Mouse (Mus musculus): ENCODE data around the gene Tuba1a. TPM values are rescaled to one million over a fixed set of nuclear protein-coding genes. Genes with fewer than 3 reads are reported as not detected.
"Not testable (repeated sequence)": the region's sequence is repeated elsewhere in the genome, so short reads cannot be mapped to it uniquely, and the experiment has no call there.

The Tuba1a gene
- polyA plus RNA-seq, 1 experiment from 2014 or later, result 10,701 TPM

DNA sequence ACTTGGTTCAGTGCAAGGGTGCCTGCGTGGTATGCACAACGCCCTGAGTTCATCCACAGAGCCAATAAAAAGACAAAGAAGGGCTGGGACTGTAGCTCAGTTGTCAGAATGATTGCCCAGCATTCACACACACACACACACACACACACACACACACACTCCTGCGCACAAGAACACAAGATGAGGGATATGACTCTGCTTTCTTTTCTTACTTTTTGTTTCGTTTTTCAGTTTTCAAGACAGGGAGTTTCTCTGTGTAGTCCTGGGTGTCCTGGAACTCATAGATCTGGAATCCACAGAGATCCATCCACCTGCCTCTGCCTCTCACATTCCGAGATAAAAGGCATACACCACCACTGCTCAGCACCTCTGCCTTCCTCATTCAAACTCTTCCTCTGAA is 25.9 kb downstream of the Tuba1a start:
- ATAC-seq (ENCODE audit: low FRiP score, low read depth), result no peak
- Histone ChIP-seq H3K4me1 (peaks cover 6% of the 10 kb centered on the region; the same call in 1 of the 2 replicates), H3K4me3 (no peak overlapping the region), H3K4me2 (replicated peaks) (no peak overlapping the region), H3K9ac (no peak overlapping the region), H3K9me3 (no peaks in the 10 kb centered on the region), H3K27ac (no peak overlapping the region), H3K27me3 (replicated peaks) (no peaks in the 10 kb centered on the region), H3K36me3 (peaks cover 8% of the 10 kb centered on the region; the same call in 1 of the 2 replicates)
- 73% methylated on average over 5 of the region's 5 CpGs for WGBS

DNA sequence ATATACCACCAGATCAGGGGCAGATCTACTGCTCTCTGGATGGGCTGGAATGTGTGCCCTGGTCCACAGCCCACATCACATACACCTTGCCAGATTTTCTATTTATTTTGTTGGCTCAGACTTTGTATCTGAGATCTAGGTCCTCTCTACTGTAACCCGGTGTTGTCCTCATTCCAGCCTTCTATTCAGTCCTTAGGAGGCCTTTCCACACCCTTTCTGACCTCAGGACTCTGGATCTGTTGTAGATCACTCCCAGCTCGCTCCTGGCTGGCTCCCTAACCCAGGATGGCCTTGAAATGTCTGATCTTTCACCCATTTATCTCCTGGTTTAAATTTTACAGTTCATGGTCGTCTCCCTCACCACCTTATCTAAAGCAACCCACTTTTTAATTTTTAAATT is 28.8 kb downstream of the Tuba1a start:
- Histone ChIP-seq H3K27me3 (replicated peaks) (no peaks in the 10 kb centered on the region), H3K4me3 (no peak overlapping the region), H3K36me3 (no peaks in the 10 kb centered on the region), H3K27ac (no peak overlapping the region), H3K9me3 (no peaks in the 10 kb centered on the region), H3K4me1 (no peaks in the 10 kb centered on the region), H3K9ac (no peak overlapping the region), H3K4me2 (replicated peaks) (no peak overlapping the region)
- WGBS, result 77% methylated on average over 3 of the region's 3 CpGs
- no peak for ATAC-seq (ENCODE audit: low FRiP score, low read depth)

DNA sequence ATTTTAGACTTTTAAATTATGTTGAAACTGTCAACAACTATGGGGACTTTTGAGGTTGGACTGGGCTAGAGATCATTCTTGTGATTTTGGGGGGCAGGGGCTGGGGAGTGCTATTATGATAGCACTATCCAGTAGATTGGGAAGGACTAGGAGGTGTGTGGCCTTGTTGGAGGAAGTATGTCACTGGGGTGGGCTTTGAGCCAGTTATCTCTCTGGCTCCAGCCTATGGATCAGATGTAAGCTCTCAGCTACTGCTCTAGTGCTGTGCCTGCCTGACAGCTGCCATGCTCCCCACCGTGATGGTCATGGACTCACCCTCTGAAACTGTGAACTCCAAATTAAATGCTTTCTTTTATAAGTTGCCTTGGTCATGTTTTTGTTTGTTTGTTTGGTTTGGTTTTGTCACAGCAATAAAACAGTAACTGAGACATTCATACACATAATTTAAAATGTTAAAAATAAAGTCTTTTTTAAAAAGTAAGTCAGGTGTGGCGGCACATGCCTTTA is 30.4 kb downstream of the Tuba1a start:
- Histone ChIP-seq H3K9me3 (no peaks in the 10 kb centered on the region), H3K36me3 (no peaks in the 10 kb centered on the region), H3K4me3 (no peak overlapping the region), H3K4me1 (peaks cover 5% of the 10 kb centered on the region; the same call in 1 of the 2 replicates), H3K27ac (no peak overlapping the region), H3K9ac (no peak overlapping the region), H3K27me3 (replicated peaks) (no peaks in the 10 kb centered on the region), H3K4me2 (replicated peaks) (no peak overlapping the region)
- WGBS, result 91% methylated on average over 2 of the region's 2 CpGs
- ATAC-seq (ENCODE audit: low FRiP score, low read depth), result no peak

DNA sequence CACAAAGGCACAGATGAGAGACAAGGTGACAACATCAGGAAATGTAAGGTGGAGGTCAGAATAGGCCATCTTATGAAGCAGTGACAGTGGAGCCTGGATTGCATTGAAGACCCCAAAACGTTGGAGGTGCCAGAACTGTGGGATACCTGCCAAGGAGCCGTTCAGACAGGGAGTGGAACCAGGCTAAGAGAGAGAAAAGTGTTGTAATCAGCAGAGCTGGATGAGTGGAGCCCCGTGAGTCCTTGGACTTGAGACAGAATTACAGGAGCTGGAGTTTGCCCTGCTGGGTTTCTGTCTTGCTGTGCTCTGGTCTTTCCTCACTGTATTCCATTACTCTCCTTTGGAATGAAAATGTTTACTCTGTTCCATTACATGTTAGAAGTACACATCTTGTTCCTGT is 30.9 kb downstream of the Tuba1a start:
- H3K27me3 ChIP-seq (replicated peaks), result no peaks in the 10 kb centered on the region
- no peak for ATAC-seq (ENCODE audit: low FRiP score, low read depth)
- H3K4me3 ChIP-seq, result no peak overlapping the region
- no peak overlapping the region for H3K27ac ChIP-seq
- no peak overlapping the region for H3K9ac ChIP-seq
- H3K36me3 ChIP-seq, result no peaks in the 10 kb centered on the region
- no peak overlapping the region for H3K4me2 ChIP-seq (replicated peaks)
- 64% methylated on average over 3 of the region's 3 CpGs for WGBS
- H3K9me3 ChIP-seq, result no peaks in the 10 kb centered on the region
- peaks cover 5% of the 10 kb centered on the region; the same call in 1 of the 2 replicates for H3K4me1 ChIP-seq

DNA sequence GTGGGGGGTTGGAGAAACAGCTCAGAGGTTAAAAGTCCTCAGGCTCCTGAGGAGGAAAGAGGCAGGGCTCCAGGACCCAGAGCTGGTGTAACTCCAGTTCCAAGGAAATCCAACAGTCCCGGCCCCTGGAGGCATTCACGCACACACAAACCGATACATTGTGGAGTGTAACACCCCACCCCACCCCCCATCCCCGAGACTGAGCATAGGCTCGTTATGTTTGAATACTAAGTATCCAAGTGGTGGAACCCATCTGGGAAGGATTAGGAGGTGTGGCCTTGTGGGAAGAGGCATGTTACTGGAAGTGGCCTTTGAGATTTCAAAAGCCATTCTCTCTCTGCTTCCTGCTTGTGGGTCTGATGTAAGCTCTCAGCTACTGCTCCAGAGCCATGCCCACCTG is 32.0 kb downstream of the Tuba1a start:
- H3K4me2 ChIP-seq (replicated peaks), result no peak overlapping the region
- peaks cover 9% of the 10 kb centered on the region for H3K4me1 ChIP-seq
- WGBS, result 87% methylated on average over 5 of the region's 5 CpGs
- ATAC-seq (ENCODE audit: low FRiP score, low read depth), result no peak
- H3K4me3 ChIP-seq, result no peak overlapping the region
- H3K9ac ChIP-seq, result no peak overlapping the region
- no peaks in the 10 kb centered on the region for H3K27me3 ChIP-seq (replicated peaks)
- H3K9me3 ChIP-seq, result no peaks in the 10 kb centered on the region
- H3K27ac ChIP-seq, result no peak overlapping the region
- no peaks in the 10 kb centered on the region for H3K36me3 ChIP-seq

DNA sequence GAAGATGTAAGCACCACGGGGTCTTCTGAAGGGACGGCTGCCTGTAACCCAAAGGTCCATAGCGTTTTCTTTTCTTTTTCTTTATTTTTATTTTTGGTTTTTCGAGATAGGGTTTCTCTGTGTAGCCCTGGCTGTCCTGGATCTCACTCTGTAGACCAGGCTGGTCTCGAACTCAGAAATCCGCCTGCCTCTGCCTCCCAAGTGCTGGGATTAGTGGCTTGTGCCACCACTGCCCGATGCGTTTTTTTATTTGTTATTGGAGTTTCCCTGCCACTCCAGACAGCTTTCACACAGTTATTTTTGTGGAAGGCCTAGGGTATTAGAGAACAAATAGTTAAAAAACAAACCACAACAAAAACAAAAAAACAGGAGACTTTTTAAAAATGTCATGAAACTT is 35.0 kb downstream of the Tuba1a start:
- H3K27me3 ChIP-seq (replicated peaks); ATAC-seq (ENCODE audit: low FRiP score, low read depth); H3K9me3 ChIP-seq: not testable (repeated sequence)
- peak overlapping the region; percentile 88 for H3K4me3 ChIP-seq
- 27% methylated on average over 8 of the region's 8 CpGs for WGBS
- H3K4me1 ChIP-seq, result peaks cover 26% of the 10 kb centered on the region
- H3K27ac ChIP-seq, result peak overlapping the region; percentile 37; the same call in 1 of the 2 replicates
- H3K4me2 ChIP-seq (replicated peaks), result peak overlapping the region; percentile 83
- H3K9ac ChIP-seq, result peak overlapping the region; percentile 45; the same call in 1 of the 2 replicates
- peaks cover 15% of the 10 kb centered on the region for H3K36me3 ChIP-seq

DNA sequence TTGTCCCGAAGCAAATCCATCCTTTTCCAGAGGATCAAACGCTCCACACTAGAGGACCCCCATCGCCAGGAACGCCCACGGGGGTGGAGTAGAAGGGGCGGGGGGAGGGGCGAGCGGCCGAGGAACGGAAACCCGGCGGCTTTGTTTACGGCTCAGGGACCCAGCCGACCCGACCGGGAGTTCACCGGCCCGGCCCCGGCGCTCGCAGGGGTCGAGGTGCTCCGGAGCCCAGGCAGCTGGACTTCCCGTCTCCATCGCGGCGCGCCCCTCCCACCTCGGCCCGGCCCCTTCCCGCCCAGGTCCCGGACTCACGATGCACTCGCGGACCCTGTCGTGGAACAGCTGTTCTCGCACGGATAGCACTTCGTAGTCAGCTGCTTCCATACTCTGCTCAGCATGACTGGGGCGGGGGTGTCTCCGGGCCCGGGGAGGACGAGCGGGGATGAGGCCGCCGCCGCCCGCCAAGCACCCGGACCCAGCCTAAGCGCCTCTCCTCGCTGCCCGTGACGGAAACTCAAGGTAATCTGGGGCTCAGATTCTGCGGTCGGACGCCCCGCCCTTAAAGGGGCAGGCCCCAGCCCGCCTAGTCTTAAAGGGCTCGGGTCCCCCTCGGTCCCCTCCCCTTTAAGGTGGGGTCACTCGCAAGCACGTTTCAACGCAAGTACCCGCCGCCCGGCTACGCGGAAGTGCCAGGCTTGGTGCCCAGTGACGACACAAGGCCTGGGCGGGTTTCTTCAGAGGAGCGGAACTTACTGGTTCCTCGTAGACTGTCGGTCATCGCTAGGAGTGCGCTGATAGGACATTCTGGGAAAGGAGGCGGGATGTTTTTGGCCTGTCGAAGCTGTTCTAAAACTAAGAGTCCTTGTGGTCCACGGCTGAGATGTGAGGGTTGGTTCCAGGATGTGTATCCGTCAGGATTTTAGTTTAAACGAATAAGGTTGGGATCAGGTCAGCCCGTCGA is 35.7 kb downstream of the Tuba1a start, which contains the start of gene Lmbr1l:
Gene Lmbr1l (minus strand): TSS at position 694 of the 961 bp plus-strand sequence.
- ATAC-seq (ENCODE audit: low FRiP score, low read depth), result peak; percentile 98
- Histone ChIP-seq H3K27me3 (replicated peaks) (no peaks in the 10 kb centered on the region), H3K36me3 (peaks cover 22% of the 10 kb centered on the region), H3K27ac (peak within 1 kb of the TSS; percentile 89), H3K4me2 (replicated peaks) (peak within 1 kb of the TSS; percentile 83), H3K4me1 (peaks cover 26% of the 10 kb centered on the region), H3K4me3 (peak within 1 kb of the TSS; percentile 88), H3K9me3 (no peaks in the 10 kb centered on the region), H3K9ac (peak within 1 kb of the TSS; percentile 90)
- WGBS, result under 1% methylated on average over 82 of the region's 82 CpGs

DNA sequence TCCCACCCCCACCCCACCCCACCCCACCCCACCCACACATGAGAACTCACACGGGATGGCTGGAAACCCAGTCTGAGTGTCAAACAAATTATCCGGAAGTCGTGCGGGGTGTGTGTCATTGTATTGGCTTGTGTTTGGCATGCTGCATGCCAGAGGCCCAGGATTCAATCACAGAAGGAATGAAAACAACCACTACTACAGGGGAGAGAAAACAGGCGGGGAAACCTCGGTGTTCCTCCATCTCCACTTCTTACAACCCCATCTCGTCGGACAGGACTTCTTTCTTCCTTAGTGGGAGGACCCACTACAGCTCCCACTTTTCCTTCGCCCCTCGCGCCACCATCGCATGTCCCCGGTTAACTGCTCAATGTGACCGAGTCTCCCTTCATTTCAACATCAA is 36.4 kb downstream of the Tuba1a start:
- Histone ChIP-seq H3K4me2 (replicated peaks) (peak overlapping the region; percentile 83), H3K4me1 (peaks cover 26% of the 10 kb centered on the region), H3K9me3 (no peaks in the 10 kb centered on the region), H3K9ac (peak overlapping the region; percentile 90), H3K27ac (0 out of 2 replicates have a peak overlapping the region, but pooled peaks have one; percentile 89), H3K27me3 (replicated peaks) (no peaks in the 10 kb centered on the region), H3K36me3 (peaks cover 29% of the 10 kb centered on the region), H3K4me3 (peak overlapping the region; percentile 88)
- no peak for ATAC-seq (ENCODE audit: low FRiP score, low read depth)
- 0% methylated on average over 14 of the region's 14 CpGs for WGBS

DNA sequence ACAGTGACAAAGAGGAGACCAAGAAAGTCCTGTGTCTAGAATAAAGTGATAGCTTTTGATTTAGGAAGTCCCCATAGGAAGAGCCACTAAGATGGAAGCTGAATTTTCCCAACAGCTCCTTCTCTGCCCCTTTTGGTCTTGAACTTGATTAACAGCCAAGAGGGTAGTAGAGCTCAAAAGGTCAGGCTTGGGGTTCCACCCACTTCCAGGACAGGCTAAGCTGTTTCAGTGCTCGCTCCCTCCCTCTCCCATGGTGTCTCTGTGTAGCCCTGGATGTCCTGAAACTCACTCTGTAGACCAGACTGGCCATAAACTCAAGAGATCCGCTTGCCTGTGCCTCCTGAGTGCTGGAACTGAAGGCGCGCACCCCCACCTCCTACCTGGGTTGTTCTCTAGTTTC is 37.5 kb downstream of the Tuba1a start:
- Histone ChIP-seq H3K9ac (peak overlapping the region; percentile 90; the same call in 1 of the 2 replicates), H3K27me3 (replicated peaks) (no peaks in the 10 kb centered on the region), H3K36me3 (peaks cover 40% of the 10 kb centered on the region), H3K9me3 (no peaks in the 10 kb centered on the region), H3K4me1 (peaks cover 26% of the 10 kb centered on the region), H3K27ac (no peak overlapping the region), H3K4me2 (replicated peaks) (peak overlapping the region; percentile 83), H3K4me3 (peak overlapping the region; percentile 88; the same call in 1 of the 2 replicates)
- 90% methylated on average over 4 of the region's 4 CpGs for WGBS
- ATAC-seq (ENCODE audit: low FRiP score, low read depth), result no peak

DNA sequence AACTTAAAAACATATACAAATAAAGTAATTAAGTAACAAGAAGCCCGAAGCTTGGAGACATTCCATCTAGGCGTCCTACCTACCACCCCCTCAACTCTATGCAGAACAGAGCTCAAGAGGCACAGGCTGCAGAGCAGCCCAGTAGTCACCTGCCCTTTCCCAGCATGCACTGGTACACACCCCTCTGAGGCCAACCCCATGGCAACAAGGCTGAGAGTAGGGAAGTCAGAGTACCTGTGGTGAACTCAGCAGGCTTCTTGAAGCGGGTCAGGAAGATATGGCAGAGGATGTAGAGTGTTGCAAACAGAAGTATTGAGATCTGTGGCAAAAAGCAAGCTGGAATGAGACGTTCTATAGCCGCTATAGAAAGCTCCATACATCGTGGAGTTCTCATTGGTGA is 38.6 kb downstream of the Tuba1a start:
- Histone ChIP-seq H3K4me3 (no peak overlapping the region), H3K4me2 (replicated peaks) (0 out of 2 replicates have a peak overlapping the region, but pooled peaks have one; percentile 3), H3K4me1 (peaks cover 26% of the 10 kb centered on the region), H3K9ac (no peak overlapping the region), H3K9me3 (no peaks in the 10 kb centered on the region), H3K27ac (no peak overlapping the region), H3K27me3 (replicated peaks) (no peaks in the 10 kb centered on the region), H3K36me3 (peaks cover 51% of the 10 kb centered on the region)
- WGBS, result 90% methylated on average over 6 of the region's 6 CpGs
- ATAC-seq (ENCODE audit: low FRiP score, low read depth), result no peak

DNA sequence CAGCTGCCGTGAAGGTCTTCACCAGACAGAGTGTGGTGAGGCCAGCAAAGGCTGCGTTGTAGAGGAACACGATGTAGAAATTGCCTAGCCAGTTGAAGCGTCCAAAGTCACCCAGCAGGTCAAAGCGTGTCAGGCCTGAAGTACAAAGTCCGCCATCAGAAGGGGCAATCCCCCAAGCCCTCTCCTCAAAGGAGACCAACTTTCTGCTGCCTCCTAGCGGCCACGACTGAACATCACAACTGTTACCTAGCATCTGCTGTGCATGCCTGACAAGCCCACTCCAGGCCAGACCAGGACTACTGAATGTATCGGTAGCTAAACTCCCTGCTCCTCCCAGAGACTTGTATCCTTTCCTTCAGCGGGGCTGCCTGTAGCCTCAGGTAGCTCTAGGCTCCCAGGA is 48.8 kb downstream of the Tuba1a start:
- no peak overlapping the region for H3K4me3 ChIP-seq
- 25% methylated on average over 10 of the region's 10 CpGs for WGBS
- H3K27ac ChIP-seq, result no peak overlapping the region
- peaks cover 10% of the 10 kb centered on the region for H3K27me3 ChIP-seq (replicated peaks)
- no peaks in the 10 kb centered on the region for H3K4me1 ChIP-seq
- peaks cover 64% of the 10 kb centered on the region for H3K36me3 ChIP-seq
- H3K4me2 ChIP-seq (replicated peaks), result no peak overlapping the region
- H3K9me3 ChIP-seq, result no peaks in the 10 kb centered on the region
- no peak overlapping the region for H3K9ac ChIP-seq
- ATAC-seq (ENCODE audit: low FRiP score, low read depth), result no peak

DNA sequence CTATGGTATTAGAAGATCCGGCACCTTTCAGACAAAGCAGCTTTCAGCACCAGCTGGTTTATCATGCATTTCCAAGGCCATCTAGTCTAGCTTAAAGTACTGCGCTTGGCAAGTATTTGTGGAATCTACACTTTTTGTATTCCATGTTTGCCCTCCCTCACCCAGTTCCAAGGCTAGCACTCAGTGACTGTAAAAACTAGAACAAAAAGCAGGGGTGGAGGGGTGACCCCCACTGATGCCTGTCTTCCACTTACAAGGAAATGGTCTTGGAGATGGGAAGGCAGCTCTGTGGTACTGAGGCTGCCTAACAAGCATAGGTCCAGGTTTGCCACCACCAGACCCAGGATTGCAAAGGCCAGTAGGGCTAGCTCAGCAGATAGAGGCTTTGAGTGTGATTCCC is 50.9 kb downstream of the Tuba1a start:
- H3K27me3 ChIP-seq (replicated peaks), result peaks cover 31% of the 10 kb centered on the region
- H3K4me2 ChIP-seq (replicated peaks), result no peak overlapping the region
- no peak overlapping the region for H3K27ac ChIP-seq
- no peak for ATAC-seq (ENCODE audit: low FRiP score, low read depth)
- H3K36me3 ChIP-seq, result peaks cover 43% of the 10 kb centered on the region
- H3K4me1 ChIP-seq, result peaks cover 8% of the 10 kb centered on the region
- no peak overlapping the region for H3K4me3 ChIP-seq
- H3K9me3 ChIP-seq, result no peaks in the 10 kb centered on the region
- WGBS, result 88% methylated on average over 2 of the region's 2 CpGs
- H3K9ac ChIP-seq, result no peak overlapping the region

Measured in neural tube, embryonic 12.5 days (tissue).